Mouse (Mus musculus) embryo, embryonic 10 days (tissue): ENCODE measurements around the gene Iqsec1.

Experiments used
- DNase-seq: peaks from one replicate; pipeline ENCODE4 v3.0.0-alpha.2; 2015; ENCODE audit warnings: low spot score

Gene Iqsec1

GRCm38 (mm10) chr6:90619936-90620335, 368.5 kb downstream of the Iqsec1 start:
- no peak for DNase-seq

DNA sequence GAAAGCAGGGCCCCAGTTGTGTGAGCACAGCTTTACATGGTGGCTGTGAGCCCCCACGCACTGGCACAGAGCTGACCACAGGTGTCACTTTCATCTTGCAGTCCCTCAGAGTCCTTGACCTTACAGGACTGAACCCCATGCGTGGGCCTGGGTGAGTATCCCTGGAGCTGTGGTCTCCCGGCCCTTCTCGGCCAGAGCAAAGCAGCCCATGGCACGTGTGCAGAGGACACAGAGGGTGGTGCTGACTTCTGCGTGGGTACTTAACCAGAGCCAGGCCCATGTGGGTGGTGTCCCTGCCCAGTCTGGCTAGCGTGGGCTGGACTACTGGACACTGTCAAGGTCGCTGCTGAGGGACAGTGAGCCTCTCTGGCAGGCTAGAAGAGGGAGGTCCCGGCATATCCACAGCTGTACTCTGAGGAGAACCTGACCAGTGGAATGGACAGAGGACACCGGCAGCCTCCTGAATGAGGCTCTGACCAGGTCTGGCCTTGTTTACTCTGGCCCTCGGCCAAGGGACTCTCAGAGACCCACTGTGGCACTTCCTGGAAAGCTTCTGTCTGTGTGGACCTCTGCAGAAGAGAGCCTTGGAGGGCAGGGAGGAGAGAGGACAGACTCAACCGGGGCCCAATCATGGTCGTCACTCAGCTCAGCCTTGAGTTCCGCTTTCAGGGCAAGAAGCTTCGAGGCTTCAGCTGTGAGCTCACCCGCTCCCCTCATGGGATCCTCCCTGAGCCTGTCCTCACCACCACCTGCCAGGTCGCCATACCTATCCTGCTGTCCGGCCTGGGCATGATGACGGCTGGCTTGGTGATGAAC, 369.5 kb downstream of the Iqsec1 start:
- no peak for DNase-seq

GRCm38 (mm10) chr6:90618274-90618673, 370.2 kb downstream of the Iqsec1 start:
- DNase-seq, result no peak

GRCm38 (mm10) chr6:90616481-90616880, 372.0 kb downstream of the Iqsec1 start:
- no peak for DNase-seq

- DNase-seq, result no peak
Measured at GRCm38 (mm10) chr6:90615991-90616390, 372.5 kb downstream of the Iqsec1 start.

GRCm38 (mm10) chr6:90615362-90615761, 373.1 kb downstream of the Iqsec1 start:
- no peak for DNase-seq

DNA sequence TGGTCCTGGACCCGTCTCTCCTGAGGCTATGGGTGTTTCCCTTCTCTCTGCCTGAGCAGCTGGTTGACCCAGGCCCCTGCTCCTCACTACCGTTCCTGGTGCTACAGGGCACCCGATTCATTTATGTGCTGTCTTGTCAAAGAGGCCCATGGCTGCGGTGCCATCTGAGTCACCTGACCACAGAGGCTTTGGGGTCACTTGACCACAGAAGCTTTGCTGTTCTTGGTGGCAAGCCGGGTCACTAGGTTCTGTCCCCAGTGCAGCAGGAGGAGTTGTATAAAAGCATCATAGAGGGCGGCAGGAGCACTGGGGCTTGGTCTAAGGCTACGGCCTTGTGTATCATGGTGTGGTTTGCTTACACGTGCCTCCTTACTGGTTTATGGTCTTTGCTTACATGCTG, 375.2 kb downstream of the Iqsec1 start:
- no peak for DNase-seq

- no peak for DNase-seq
Measured at GRCm38 (mm10) chr6:90610248-90610647, 378.2 kb downstream of the Iqsec1 start.

- peak; percentile 45 for DNase-seq
Measured at GRCm38 (mm10) chr6:90608186-90608585, 380.3 kb downstream of the Iqsec1 start.

DNA sequence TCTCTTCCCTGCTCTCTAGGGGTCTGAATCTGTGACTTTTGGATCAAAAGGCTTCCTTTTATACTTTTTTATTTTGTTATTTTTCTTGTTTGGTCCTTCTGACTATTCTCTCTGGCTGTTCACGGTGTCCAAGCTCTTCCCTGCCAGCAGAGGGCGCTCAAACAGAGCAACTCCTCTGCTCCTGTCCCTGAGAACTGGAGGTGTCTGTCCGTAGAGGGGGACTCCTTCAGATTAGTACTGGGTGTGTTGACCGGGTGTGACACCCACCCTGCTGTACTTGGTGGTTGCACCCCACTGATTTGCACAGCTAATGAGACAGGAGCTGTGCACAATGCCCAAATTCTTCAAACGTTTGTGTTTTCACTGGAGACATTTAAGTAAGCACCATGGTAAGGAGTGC, 381.3 kb downstream of the Iqsec1 start:
- DNase-seq, result peak; percentile 85

DNA sequence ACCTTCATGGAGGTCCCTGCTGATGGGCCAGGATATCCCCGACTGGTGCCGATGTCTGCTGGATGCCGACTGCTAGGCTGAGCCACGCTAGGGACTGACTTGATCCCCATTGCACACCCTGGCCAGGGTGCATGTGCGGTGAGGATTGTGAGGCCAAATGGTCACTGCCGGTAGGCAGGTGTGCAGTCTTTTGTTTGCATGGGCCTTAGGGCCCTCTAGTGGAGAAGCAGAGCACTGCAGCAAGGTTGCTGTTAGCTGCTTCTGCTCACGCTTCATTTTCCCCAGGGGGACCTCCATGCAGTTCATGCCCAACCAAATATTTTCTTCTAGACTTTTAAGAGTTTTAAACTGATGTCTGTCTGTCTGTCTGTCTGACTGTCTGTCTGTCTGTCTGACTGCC, 381.9 kb downstream of the Iqsec1 start:
- DNase-seq, result peak; percentile 83
